Mouse (Mus musculus) lung, postnatal 0 days (tissue): ENCODE results near the gene Fam122c. TPM values are rescaled to one million over a fixed set of nuclear protein-coding genes. Genes with fewer than 3 reads are reported as not detected.
"Not testable (repeated sequence)": the region's sequence is repeated elsewhere in the genome, so short reads cannot be mapped to it uniquely, and the experiment has no call there.

Experiments used
- ATAC-seq: fragments of 200-750 bp; cut with Nextera tagmentation; 2 replicates; pipeline ENCODE4 v1.8.0; 2017; ENCODE audit warnings: moderate library complexity
- DNase-seq: peaks from one replicate; pipeline ENCODE4 v3.0.0-alpha.2; 2016; ENCODE audit warnings: low spot score
- H3K27ac ChIP-seq: fragments of 300-500 bp; sonication (generic); 2 replicates; pipeline ENCODE4 v1.5.1; 2014; ENCODE audit warnings: antibody characterized with exemption, mild to moderate bottlenecking, low read length, mixed read lengths
- H3K27me3 ChIP-seq: fragments of 300-500 bp; sonication (generic); replicated peaks from 2 replicates; pipeline ENCODE4 v1.6.1; 2014; ENCODE audit warnings: low read length, mixed read lengths; ENCODE audit not compliant: insufficient read depth
- H3K36me3 ChIP-seq: fragments of 300-500 bp; sonication (generic); 2 replicates; pipeline ENCODE4 v1.6.1; 2014; ENCODE audit warnings: low read length, mixed read lengths; ENCODE audit not compliant: insufficient read depth
- H3K4me1 ChIP-seq: fragments of 300-500 bp; sonication (generic); 2 replicates; pipeline ENCODE4 v1.6.1; 2014; ENCODE audit warnings: antibody characterized with exemption, low read depth, low read length, mixed read lengths; ENCODE audit not compliant: insufficient read depth
- H3K4me2 ChIP-seq: fragments of 300-500 bp; sonication (generic); replicated peaks from 2 replicates; pipeline ENCODE4 v1.6.1; 2014; ENCODE audit warnings: low read depth, mild to moderate bottlenecking, low read length, moderate library complexity, mixed read lengths
- H3K4me3 ChIP-seq: fragments of 300-500 bp; sonication (generic); 2 replicates; pipeline ENCODE4 v1.5.1; 2014; ENCODE audit warnings: low read depth, low read length
- H3K9ac ChIP-seq: fragments of 300-500 bp; sonication (generic); replicated peaks from 2 replicates; pipeline ENCODE4 v1.6.1; 2014; ENCODE audit warnings: low read depth, mild to moderate bottlenecking
- H3K9me3 ChIP-seq: fragments of 300-500 bp; sonication (generic); 2 replicates; pipeline ENCODE4 v1.6.1; 2016; ENCODE audit warnings: low read length, mixed read lengths
- CTCF ChIP-seq: IDR thresholded peaks from 2 replicates; pipeline ENCODE4 v1.5.1; 2016; ENCODE audit warnings: antibody characterized with exemption, mild to moderate bottlenecking
- EP300 ChIP-seq: IDR thresholded peaks from 2 replicates; pipeline ENCODE4 v1.6.1; 2016; ENCODE audit warnings: antibody characterized with exemption, mild to moderate bottlenecking, control low read depth
- WGBS: fragments of 180-500 bp; shearing (Covaris S2); extraction: QIAGEN DNeasy Blood & Tissue Kit; methylation state at CpG from one replicate; pipeline ENCODE4 v1.1.7; 2014; 5-methylcytosine and 5-hydroxymethylcytosine counted together
- polyA plus RNA-seq: library from polyadenylated mRNA; unstranded; fragments of >200 nt; fragmentation: Nextera tagmentation; extraction: Ambion mirVana; gene quantifications from 2 replicates; pipeline ENCODE4 v1.2.1, GENCODE M21; 2015

Gene Fam122c
- polyA plus RNA-seq, 1 experiment from 2014 or later = not detected

- Histone ChIP-seq H3K9ac (no peak overlapping the region), H3K9me3 (no peaks in the 10 kb centered on the region), H3K27ac (no peak overlapping the region), H3K4me1 (no peaks in the 10 kb centered on the region), H3K4me3 (no peak overlapping the region), H3K4me2 (no peak overlapping the region), H3K27me3 (no peaks in the 10 kb centered on the region), H3K36me3 (no peaks in the 10 kb centered on the region)
- peak; percentile 37 for DNase-seq
- TF ChIP-seq CTCF (peak; percentile 57), EP300 (no peak)
- no peak for ATAC-seq
These were observed 18.0 kb upstream of the Fam122c start for GRCm38 (mm10) chrX:53255195-53255594.

GRCm38 (mm10) chrX:53266186-53266585, 7.0 kb upstream of the Fam122c start:
- Histone ChIP-seq H3K4me2 (no peak overlapping the region), H3K4me3 (no peak overlapping the region), H3K27me3 (no peaks in the 10 kb centered on the region), H3K36me3 (no peaks in the 10 kb centered on the region), H3K9me3 (no peaks in the 10 kb centered on the region), H3K4me1 (no peaks in the 10 kb centered on the region), H3K27ac (no peak overlapping the region), H3K9ac (no peak overlapping the region)
- no peak for DNase-seq
- WGBS = 45% methylated on average over 9 of the region's 9 CpGs
- no peak for ATAC-seq
- TF ChIP-seq EP300 (no peak), CTCF (no peak)

GRCm38 (mm10) chrX:53268856-53269255, 4.4 kb upstream of the Fam122c start:
- Histone ChIP-seq H3K9ac (no peak overlapping the region), H3K9me3 (no peaks in the 10 kb centered on the region), H3K4me3 (peak overlapping the region; percentile 56), H3K4me2 (peak overlapping the region; percentile 69), H3K4me1 (no peaks in the 10 kb centered on the region), H3K27me3 (no peaks in the 10 kb centered on the region), H3K27ac (no peak overlapping the region), H3K36me3 (no peaks in the 10 kb centered on the region)
- TF ChIP-seq EP300 = no peak
- no peak for TF ChIP-seq CTCF
- peak; percentile 59 for DNase-seq
- peak; percentile 82 for ATAC-seq
- 18% methylated on average over 10 of the region's 10 CpGs for WGBS

- peak; percentile 83 for ATAC-seq
- DNase-seq = peak; percentile 95
- H3K4me1 ChIP-seq = no peaks in the 10 kb centered on the region
- 7% methylated on average over 35 of the region's 40 CpGs for WGBS
- H3K4me2 ChIP-seq = peak within 1 kb of the TSS; percentile 69
- H3K4me3 ChIP-seq = peak within 1 kb of the TSS; percentile 56
- H3K27me3 ChIP-seq = no peaks in the 10 kb centered on the region
- H3K36me3 ChIP-seq = no peaks in the 10 kb centered on the region
- H3K9ac ChIP-seq = no peak within 1 kb of the TSS
- H3K27ac ChIP-seq = 0 out of 2 replicates have a peak within 1 kb of the TSS, but pooled peaks have one; percentile 14
- no peaks in the 10 kb centered on the region for H3K9me3 ChIP-seq
- TF ChIP-seq EP300 = no peak
These were observed 3.7 kb upstream of the Fam122c start, which contains the start of gene Fam122b for GRCm38 (mm10) chrX:53269289-53270062. Fam122b (minus strand) TSS chrX:53269805.

GRCm38 (mm10) chrX:53270063-53270432, 3.2 kb upstream of the Fam122c start:
- ATAC-seq (no peak), DNase-seq (peak; percentile 6)
- 16% methylated on average over 10 of the region's 10 CpGs for WGBS
- no peaks in the 10 kb centered on the region for H3K36me3 ChIP-seq
- peak overlapping the region; percentile 69 for H3K4me2 ChIP-seq
- H3K4me3 ChIP-seq = peak overlapping the region; percentile 56
- H3K27ac ChIP-seq = no peak overlapping the region
- no peak overlapping the region for H3K9ac ChIP-seq
- no peaks in the 10 kb centered on the region for H3K9me3 ChIP-seq
- H3K4me1 ChIP-seq = no peaks in the 10 kb centered on the region
- H3K27me3 ChIP-seq = no peaks in the 10 kb centered on the region
- no peak for TF ChIP-seq CTCF
- no peak for TF ChIP-seq EP300

GRCm38 (mm10) chrX:53271628-53272027, 1.6 kb upstream of the Fam122c start:
- not testable (repeated sequence) for H3K36me3 ChIP-seq, H3K4me2 ChIP-seq, H3K4me1 ChIP-seq, H3K4me3 ChIP-seq, H3K9me3 ChIP-seq, H3K9ac ChIP-seq, H3K27ac ChIP-seq, H3K27me3 ChIP-seq, ATAC-seq, DNase-seq
- 62% methylated on average over 2 of the region's 3 CpGs for WGBS
